Mouse (Mus musculus): ENCODE measurements around the gene Crym. TPM values are rescaled to one million over a fixed set of nuclear protein-coding genes. Genes with fewer than 3 reads are reported as not detected.
A peak's percentile ranks its signal among the peaks of the same experiment; 100 is the strongest.

Crym gene
- polyA plus RNA-seq (2012; rRNA removed) (0.06 and 0.08 TPM in 2 replicates), polyA plus RNA-seq (2014; fragmentation: Nextera tagmentation; extraction: Ambion mirVana) (not detected in 2 replicates)

GRCm38 (mm10) chr7:120201771-120202170 is at the start of gene Crym:
Crym (minus strand) TSS chr7:120202111.
- no peak for DNase-seq (ENCODE audit: low read depth in 3 of 3, low spot score in 3 of 3)
- H3K4me1 ChIP-seq (replicated peaks; ENCODE audit: control insufficient read depth in 2 of 2, insufficient read depth in 2 of 2, low read length in 1 of 2) = no peaks in the 10 kb centered on the region
- no peak for TF ChIP-seq EP300 (IDR thresholded peaks at IDR 0.05; ENCODE audit: low read depth)
- TF ChIP-seq CTCF (IDR thresholded peaks at IDR 0.05; ENCODE audit: low read depth) = no peak
- H3K36me3 ChIP-seq (replicated peaks; ENCODE audit: control insufficient read depth, insufficient read depth, low read depth) = no peaks in the 10 kb centered on the region
- ATAC-seq (ENCODE audit: insufficient read depth) = no peak
- no peak within 1 kb of the TSS for H3K9ac ChIP-seq (replicated peaks)
- 7% methylated on average over 26 of the region's 26 CpGs for WGBS (ENCODE audit: insufficient replicate concordance)
- H3K4me3 ChIP-seq (ENCODE audit: insufficient read depth in 1 of 2, low read depth in 2 of 2, low read length in 2 of 2) = no peak within 1 kb of the TSS
- no peak within 1 kb of the TSS for H3K27ac ChIP-seq
- H3K27me3 ChIP-seq (ENCODE audit: control insufficient read depth, insufficient read depth, low read length) = 0 out of 2 replicates have a peak, but pooled peaks cover 2% of the 10 kb centered on the region
- no peak within 1 kb of the TSS; the same call in 1 of the 2 replicates for H3K4me2 ChIP-seq (ENCODE audit: low read depth)
- no peaks in the 10 kb centered on the region for H3K9me3 ChIP-seq (ENCODE audit: control insufficient read depth, low read length)

DNA sequence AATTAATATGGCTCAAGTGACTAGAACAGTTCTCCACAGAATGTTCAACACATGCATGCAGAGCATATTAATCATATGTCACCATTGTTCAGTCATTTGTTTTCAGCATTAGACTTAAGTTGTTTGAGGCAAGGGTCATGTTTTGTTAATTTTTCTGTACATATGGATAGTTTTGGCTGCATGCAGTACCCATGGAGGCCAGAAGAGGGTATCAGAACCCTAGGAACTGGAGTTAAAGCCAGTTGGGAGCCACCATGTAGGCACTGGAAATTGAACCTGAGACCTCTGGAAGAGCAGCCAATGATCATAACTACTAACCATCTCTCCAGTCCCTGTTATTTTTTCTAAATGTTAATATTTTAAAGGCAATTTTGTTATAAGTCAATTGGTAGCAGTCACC is 39.2 kb upstream of the Crym start:
- H3K4me1 ChIP-seq (replicated peaks; ENCODE audit: control insufficient read depth in 2 of 2, insufficient read depth in 2 of 2, low read length in 1 of 2) = no peaks in the 10 kb centered on the region
- H3K27ac ChIP-seq = no peak overlapping the region
- no peaks in the 10 kb centered on the region for H3K27me3 ChIP-seq (ENCODE audit: control insufficient read depth, insufficient read depth, low read length)
- DNase-seq (ENCODE audit: low read depth in 3 of 3, low spot score in 3 of 3) = no peak
- peak; percentile 39 for TF ChIP-seq CTCF (IDR thresholded peaks at IDR 0.05; ENCODE audit: low read depth)
- TF ChIP-seq EP300 (IDR thresholded peaks at IDR 0.05; ENCODE audit: low read depth) = no peak
- no peak for ATAC-seq (ENCODE audit: insufficient read depth)
- no peaks in the 10 kb centered on the region for H3K9me3 ChIP-seq (ENCODE audit: control insufficient read depth, low read length)
- H3K36me3 ChIP-seq (replicated peaks; ENCODE audit: control insufficient read depth, insufficient read depth, low read depth) = no peaks in the 10 kb centered on the region
- no peak overlapping the region for H3K4me2 ChIP-seq (ENCODE audit: low read depth)
- H3K4me3 ChIP-seq (ENCODE audit: insufficient read depth in 1 of 2, low read depth in 2 of 2, low read length in 2 of 2) = no peak overlapping the region
- H3K9ac ChIP-seq (replicated peaks) = no peak overlapping the region

- no peak for ATAC-seq (ENCODE audit: insufficient read depth)
- TF ChIP-seq EP300 (IDR thresholded peaks at IDR 0.05; ENCODE audit: low read depth) = no peak
- TF ChIP-seq CTCF (IDR thresholded peaks at IDR 0.05; ENCODE audit: low read depth) = no peak
- no peaks in the 10 kb centered on the region for H3K27me3 ChIP-seq (ENCODE audit: control insufficient read depth, insufficient read depth, low read length)
These were observed 26.6 kb upstream of the Crym start for GRCm38 (mm10) chr7:120228541-120228940.

DNA sequence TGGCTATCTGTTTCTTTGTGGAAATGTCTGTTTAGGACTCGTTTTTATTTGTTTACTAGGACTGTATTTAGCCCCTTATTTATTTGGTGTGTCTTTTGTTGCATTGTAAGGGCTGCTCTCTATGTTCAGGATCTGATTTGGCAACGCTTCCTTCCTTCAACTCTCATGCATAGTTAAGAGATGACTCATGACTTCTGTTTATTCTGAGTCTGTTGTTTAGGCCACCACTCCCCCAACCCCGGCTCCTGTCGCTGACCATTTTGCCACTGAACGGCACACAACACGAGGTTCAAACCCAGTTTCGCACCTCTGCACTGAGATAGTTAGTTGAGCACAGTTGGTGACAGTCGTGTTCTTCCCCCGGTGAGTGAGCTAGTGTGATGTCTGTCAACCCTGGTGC is 4.1 kb upstream of the Crym start:
- Histone ChIP-seq H3K36me3 (replicated peaks; ENCODE audit: control insufficient read depth, insufficient read depth, low read depth) (no peaks in the 10 kb centered on the region), H3K4me1 (replicated peaks; ENCODE audit: control insufficient read depth in 2 of 2, insufficient read depth in 2 of 2, low read length in 1 of 2) (no peaks in the 10 kb centered on the region), H3K9ac (replicated peaks) (no peak overlapping the region), H3K27me3 (ENCODE audit: control insufficient read depth, insufficient read depth, low read length) (no peaks in the 10 kb centered on the region), H3K4me2 (ENCODE audit: low read depth) (no peak overlapping the region), H3K4me3 (ENCODE audit: insufficient read depth in 1 of 2, low read depth in 2 of 2, low read length in 2 of 2) (no peak overlapping the region), H3K27ac (no peak overlapping the region), H3K9me3 (ENCODE audit: control insufficient read depth, low read length) (no peaks in the 10 kb centered on the region)
- WGBS (ENCODE audit: insufficient replicate concordance) = 22% methylated on average over 9 of the region's 9 CpGs
- ATAC-seq (ENCODE audit: insufficient read depth) (no peak), DNase-seq (ENCODE audit: low read depth in 3 of 3, low spot score in 3 of 3) (no peak)
- TF ChIP-seq CTCF (IDR thresholded peaks at IDR 0.05; ENCODE audit: low read depth) (no peak), EP300 (IDR thresholded peaks at IDR 0.05; ENCODE audit: low read depth) (no peak)

More at GRCm38 (mm10) chr7:120228541-120228940, 26.6 kb upstream of the Crym start:
- H3K4me2 ChIP-seq (ENCODE audit: low read depth) = no peak overlapping the region
- no peaks in the 10 kb centered on the region for H3K4me1 ChIP-seq (replicated peaks; ENCODE audit: control insufficient read depth in 2 of 2, insufficient read depth in 2 of 2, low read length in 1 of 2)
- H3K4me3 ChIP-seq (ENCODE audit: insufficient read depth in 1 of 2, low read depth in 2 of 2, low read length in 2 of 2) = no peak overlapping the region
- no peak overlapping the region for H3K9ac ChIP-seq (replicated peaks)
- DNase-seq (ENCODE audit: low read depth in 3 of 3, low spot score in 3 of 3) = no peak
- H3K36me3 ChIP-seq (replicated peaks; ENCODE audit: control insufficient read depth, insufficient read depth, low read depth) = no peaks in the 10 kb centered on the region
- H3K9me3 ChIP-seq (ENCODE audit: control insufficient read depth, low read length) = no peaks in the 10 kb centered on the region
- no peak overlapping the region for H3K27ac ChIP-seq

DNA sequence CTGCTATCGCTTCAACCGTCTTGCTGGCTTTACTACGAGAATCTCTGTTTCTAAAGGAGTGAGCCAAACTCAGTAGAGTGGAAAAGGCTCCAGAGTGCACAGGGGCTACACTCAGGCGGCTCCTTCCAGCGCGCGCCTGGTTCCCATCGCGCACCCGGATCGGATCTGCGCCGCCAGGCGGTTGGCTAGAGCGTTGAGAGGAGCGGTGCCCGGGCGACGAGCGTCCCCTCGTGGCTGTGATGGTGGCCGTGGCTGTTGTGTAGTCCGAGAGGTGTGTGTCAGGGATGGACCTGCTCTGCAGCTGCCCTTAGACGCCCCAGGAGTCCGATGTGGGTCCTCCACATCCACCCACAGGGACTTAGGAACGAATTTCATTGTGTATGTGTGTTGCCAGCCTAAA is 1.9 kb upstream of the Crym start, which contains the start of gene Abca14:
Abca14 (plus strand) TSS at position 173 of the 400 bp plus-strand sequence.
- Histone ChIP-seq H3K4me1 (replicated peaks; ENCODE audit: control insufficient read depth in 2 of 2, insufficient read depth in 2 of 2, low read length in 1 of 2) (no peaks in the 10 kb centered on the region), H3K36me3 (replicated peaks; ENCODE audit: control insufficient read depth, insufficient read depth, low read depth) (no peaks in the 10 kb centered on the region), H3K4me2 (ENCODE audit: low read depth) (no peak within 1 kb of the TSS), H3K27ac (no peak within 1 kb of the TSS), H3K9ac (replicated peaks) (no peak within 1 kb of the TSS), H3K27me3 (ENCODE audit: control insufficient read depth, insufficient read depth, low read length) (0 out of 2 replicates have a peak, but pooled peaks cover 2% of the 10 kb centered on the region), H3K4me3 (ENCODE audit: insufficient read depth in 1 of 2, low read depth in 2 of 2, low read length in 2 of 2) (no peak within 1 kb of the TSS), H3K9me3 (ENCODE audit: control insufficient read depth, low read length) (no peaks in the 10 kb centered on the region)
- DNase-seq (ENCODE audit: low read depth in 3 of 3, low spot score in 3 of 3) (no peak), ATAC-seq (ENCODE audit: insufficient read depth) (peak; percentile 31; the same call in 1 of the 2 replicates)
- 6% methylated on average over 26 of the region's 26 CpGs for WGBS (ENCODE audit: insufficient replicate concordance)
- TF ChIP-seq EP300 (IDR thresholded peaks at IDR 0.05; ENCODE audit: low read depth) (no peak), CTCF (IDR thresholded peaks at IDR 0.05; ENCODE audit: low read depth) (peak; percentile 90)

Measured in liver, embryonic 14.5 days (tissue).